Comparison of ENCODE assay signal across 24 mouse cellular contexts in the genomic region with DNA sequence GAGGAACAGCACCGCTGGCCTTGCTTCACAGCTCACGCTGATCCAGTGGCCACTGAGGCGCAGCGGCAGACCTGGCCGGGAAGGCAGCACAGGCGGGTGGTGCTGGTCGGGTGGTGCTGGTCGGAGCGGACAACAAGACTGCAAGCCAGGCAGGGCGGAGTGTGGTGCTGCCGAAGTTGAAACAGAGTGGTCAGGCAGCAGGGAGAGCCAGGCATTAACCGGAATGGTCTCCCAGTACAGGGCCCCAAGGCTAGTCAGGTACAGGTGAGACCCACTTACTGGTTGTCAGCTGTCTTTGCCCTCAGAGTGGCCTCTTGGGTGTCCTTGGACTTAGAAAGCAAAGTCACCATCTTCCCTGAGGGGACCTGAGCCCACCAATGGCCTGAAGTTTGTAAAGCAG. TPM values are rescaled to one million over a fixed set of nuclear protein-coding genes. Genes with fewer than 3 reads are reported as not detected.
A peak's percentile ranks its signal among the peaks of the same experiment; 100 is the strongest.
DNase-seq lines count a peak whose midpoint lies in the region; ATAC-seq and TF ChIP-seq lines count a peak whose summit lies in the region.
"Had no signal": no experiment of that assay in that cellular context is flagged by ENCODE, and none has a peak within 500 bp of the region (broad histone marks: within the 10 kb centered on the region; RNA-seq: fewer than 3 reads in every experiment).

No protein-coding gene starts in this region.

- intact Hi-C loops in heart, postnatal 25 days (cut with DNase I), result no loop called here

- no peak overlapping the region for H3K4me3 ChIP-seq in kidney, embryonic 14.5 days (ENCODE audit: low read length)
- no peak overlapping the region for H3K4me3 ChIP-seq in kidney, postnatal 0 days (replicated peaks; ENCODE audit: low read depth, low read length)
- no peak overlapping the region for H3K4me3 ChIP-seq in limb, embryonic 10.5 days
- H3K4me3 ChIP-seq: embryonic facial prominence, embryonic 13.5 days; erythroblast, embryonic 14.5 days; forebrain, embryonic 13.5 days; gastrocnemius, adult 2 months; hindbrain, embryonic 15.5 days had no signal

- H3K4me1 ChIP-seq in kidney, embryonic 14.5 days (ENCODE audit: control insufficient read depth, insufficient read depth, low read length), result peaks cover 52% of the 10 kb centered on the region
- H3K4me1 ChIP-seq in kidney, postnatal 0 days (replicated peaks; ENCODE audit: insufficient read depth, low read length), result peaks cover 55% of the 10 kb centered on the region
- H3K4me1 ChIP-seq in limb, embryonic 10.5 days, result peaks cover 78% of the 10 kb centered on the region

- no peak overlapping the region for H3K4me2 ChIP-seq in kidney, embryonic 14.5 days (replicated peaks; ENCODE audit: low read depth, low read length)
- H3K4me2 ChIP-seq in kidney, postnatal 0 days (ENCODE audit: low read length), result no peak overlapping the region
- H3K4me2 ChIP-seq: embryonic facial prominence, embryonic 13.5 days; forebrain, embryonic 13.5 days; hindbrain, embryonic 15.5 days had no signal

- no peaks in the 10 kb centered on the region for H3K9me3 ChIP-seq in kidney, embryonic 14.5 days (ENCODE audit: control insufficient read depth, low read length)
- H3K9me3 ChIP-seq in kidney, postnatal 0 days (replicated peaks; ENCODE audit: low read length), result no peaks in the 10 kb centered on the region
- H3K9me3 ChIP-seq in limb, embryonic 10.5 days (replicated peaks), result no peaks in the 10 kb centered on the region
- H3K9me3 ChIP-seq: embryonic facial prominence, embryonic 13.5 days; forebrain, embryonic 13.5 days; hindbrain, embryonic 15.5 days had no signal

- peak overlapping the region; percentile 72; the same call in 1 of the 2 replicates for H3K27ac ChIP-seq in kidney, embryonic 14.5 days (ENCODE audit: low read depth, low read length)
- 0 out of 2 replicates have a peak overlapping the region, but pooled peaks have one; percentile 84 for H3K27ac ChIP-seq in kidney, postnatal 0 days
- peak overlapping the region; percentile 81 for H3K27ac ChIP-seq in limb, embryonic 10.5 days
- H3K27ac ChIP-seq: embryonic facial prominence, embryonic 13.5 days; forebrain, embryonic 13.5 days; gastrocnemius, adult 2 months; hindbrain, embryonic 15.5 days had no signal

- no peaks in the 10 kb centered on the region for H3K36me3 ChIP-seq in kidney, embryonic 14.5 days (ENCODE audit: control insufficient read depth, insufficient read depth, low read length)
- H3K36me3 ChIP-seq in kidney, postnatal 0 days (ENCODE audit: insufficient read depth, low read length), result no peaks in the 10 kb centered on the region
- H3K36me3 ChIP-seq in limb, embryonic 10.5 days, result no peaks in the 10 kb centered on the region
- H3K36me3 ChIP-seq: embryonic facial prominence, embryonic 13.5 days; G1E; hindbrain, embryonic 15.5 days had no signal

- no peaks in the 10 kb centered on the region for H3K27me3 ChIP-seq in kidney, embryonic 14.5 days (ENCODE audit: control insufficient read depth, insufficient read depth, low read length)
- H3K27me3 ChIP-seq in kidney, postnatal 0 days (ENCODE audit: insufficient read depth, low read length), result no peaks in the 10 kb centered on the region
- H3K27me3 ChIP-seq in limb, embryonic 10.5 days (ENCODE audit: low read depth, poor library complexity, severe bottlenecking), result no peaks in the 10 kb centered on the region
- H3K27me3 ChIP-seq: embryonic facial prominence, embryonic 13.5 days; forebrain, embryonic 13.5 days; hindbrain, embryonic 15.5 days; Patski had no signal

- peak; percentile 87 for DNase-seq in heart, adult 11 months
- DNase-seq in heart, postnatal 25 days (ENCODE audit: low spot score), result no peak
- no peak for DNase-seq in kidney, adult 8-10 months
- DNase-seq in kidney, postnatal 0 days (ENCODE audit: low spot score), result no peak
- no peak for DNase-seq in kidney, adult 18-20 months
- peak; percentile 31 for DNase-seq in limb, embryonic 10.5 days (ENCODE audit: low spot score)
- DNase-seq: adrenal gland, postnatal 14 days; B cell, adult 2 months; cerebellum, adult 11 months; cerebellum, adult 2 months; cerebellum, adult 9-11 months; cerebellum, postnatal 25 days; forebrain, postnatal 0 days; gastrocnemius, adult 2 months; gastrocnemius, postnatal 14 days; heart, adult 18-20 months; heart, postnatal 36 days had no signal

- ATAC-seq in kidney, embryonic 14.5 days (ENCODE audit: low FRiP score, low TSS enrichment), result no peak
- ATAC-seq in kidney, postnatal 0 days (replicated peaks; ENCODE audit: low FRiP score, low read depth), result no peak
- ATAC-seq: forebrain, embryonic 13.5 days; forebrain, postnatal 0 days; Patski had no signal

- WGBS in kidney, embryonic 14.5 days, result 74% methylated on average over 12 of the region's 12 CpGs
- WGBS in kidney, postnatal 0 days, result 59% methylated on average over 12 of the region's 12 CpGs
- 96% methylated on average over 12 of the region's 12 CpGs for WGBS in limb, embryonic 10.5 days

- no peak overlapping the region for H3K9ac ChIP-seq in kidney, embryonic 14.5 days (ENCODE audit: low read depth, low read length)
- 0 out of 2 replicates have a peak overlapping the region, but pooled peaks have one; percentile 14 for H3K9ac ChIP-seq in kidney, postnatal 0 days (ENCODE audit: low read depth, low read length)
- H3K9ac ChIP-seq: embryonic facial prominence, embryonic 13.5 days; forebrain, embryonic 13.5 days; forebrain, postnatal 0 days; hindbrain, embryonic 15.5 days had no signal

- TF ChIP-seq CTCF in kidney, postnatal 0 days (IDR thresholded peaks at IDR 0.05; ENCODE audit: low read depth), result no peak

RNA-seq across cellular contexts. Expression of gene Vapb, which starts 56.7 kb away (rescaled TPM):
- 100 to 1,000 TPM; 128 TPM for total RNA-seq in heart, postnatal 25 days (2021)
- 9.3 and 18.9 TPM in 2 replicates for polyA plus RNA-seq in kidney, embryonic 14.5 days (2014; fragmentation: Nextera tagmentation; extraction: Ambion mirVana)
- 12.2 and 16.3 TPM in 2 replicates for polyA plus RNA-seq in kidney, postnatal 0 days (2015; fragmentation: Nextera tagmentation; extraction: Ambion mirVana)
- 7.6 and 9.0 TPM in 2 replicates for polyA plus RNA-seq in limb, embryonic 10.5 days (2016; fragmentation: Nextera tagmentation; extraction: Ambion mirVana)

Comparison
In these comparisons a context has a peak if more than half of its experiments do, and no peak if none do; other contexts are left out.
1. DNase-seq: peak in heart, adult 11 months (single experiment) and limb, embryonic 10.5 days (single experiment); none in heart, postnatal 25 days (single experiment), kidney, adult 8-10 months (0 of 2), kidney, postnatal 0 days (single experiment) and kidney, adult 18-20 months (single experiment).
2. Peak in every context shown above with its lines, with median percentiles within 50 percentile points of each other: H3K27ac ChIP-seq.